Mouse (Mus musculus) heart, embryonic 15.5 days (tissue): Measurements from ENCODE around the gene Hras. TPM values are rescaled to one million over a fixed set of nuclear protein-coding genes. Genes with fewer than 3 reads are reported as not detected.

Experiments
- ATAC-seq: fragments of 200-750 bp; cut with Nextera tagmentation; replicated peaks from 2 replicates; pipeline ENCODE4 v1.8.0; 2017; ENCODE audit warnings: low read depth, moderate TSS enrichment; ENCODE audit not compliant: insufficient number of reproducible peaks, insufficient read depth, low FRiP score
- H3K27ac ChIP-seq: fragments of 300-500 bp; sonication (generic); 2 replicates; pipeline ENCODE4 v1.5.1; 2015; ENCODE audit warnings: mild to moderate bottlenecking, inconsistent platforms
- H3K27me3 ChIP-seq: fragments of 300-500 bp; sonication (generic); 2 replicates; pipeline ENCODE4 v1.6.1; 2015; ENCODE audit warnings: inconsistent platforms
- H3K36me3 ChIP-seq: fragments of 300-500 bp; sonication (generic); 2 replicates; pipeline ENCODE4 v1.6.1; 2015; ENCODE audit warnings: mild to moderate bottlenecking, inconsistent platforms
- H3K4me1 ChIP-seq: fragments of 300-500 bp; sonication (generic); replicated peaks from 2 replicates; pipeline ENCODE4 v1.6.1; 2015; ENCODE audit warnings: inconsistent platforms
- H3K4me2 ChIP-seq: fragments of 300-500 bp; sonication (generic); 2 replicates; pipeline ENCODE4 v1.6.1; 2015; ENCODE audit warnings: inconsistent platforms, mild to moderate bottlenecking, moderate library complexity
- H3K4me3 ChIP-seq: fragments of 300-500 bp; sonication (generic); 2 replicates; pipeline ENCODE4 v1.5.1; 2015; ENCODE audit warnings: mild to moderate bottlenecking, inconsistent platforms
- H3K9ac ChIP-seq: fragments of 300-500 bp; sonication (generic); 2 replicates; pipeline ENCODE4 v1.6.1; 2015; ENCODE audit warnings: mild to moderate bottlenecking, inconsistent platforms
- H3K9me3 ChIP-seq: fragments of 300-500 bp; sonication (generic); replicated peaks from 2 replicates; pipeline ENCODE4 v1.6.1; 2016; ENCODE audit warnings: inconsistent platforms
- WGBS: fragments of 180-500 bp; shearing (Covaris S2); methylation state at CpG from one replicate; pipeline ENCODE4 v1.1.7; 2015; ENCODE audit warnings: mixed read lengths; 5-methylcytosine and 5-hydroxymethylcytosine counted together
- microRNA counts: library from miRNA; unstranded; fragments of <30 nt; microRNA quantifications from one replicate; lab custom pipeline; 2016
- microRNA-seq: library from miRNA; unstranded; fragments of <30 nt; microRNA quantifications from one replicate; pipeline ENCODE4, GENCODE M21; 2016
- polyA plus RNA-seq: library from polyadenylated mRNA; unstranded; fragments of >200 nt; fragmentation: Nextera tagmentation; extraction: Ambion mirVana; gene quantifications from 2 replicates; pipeline ENCODE4 v1.2.1, GENCODE M21; 2015

Hras gene
- polyA plus RNA-seq, 1 experiment from 2014 or later = 74.4 TPM

DNA sequence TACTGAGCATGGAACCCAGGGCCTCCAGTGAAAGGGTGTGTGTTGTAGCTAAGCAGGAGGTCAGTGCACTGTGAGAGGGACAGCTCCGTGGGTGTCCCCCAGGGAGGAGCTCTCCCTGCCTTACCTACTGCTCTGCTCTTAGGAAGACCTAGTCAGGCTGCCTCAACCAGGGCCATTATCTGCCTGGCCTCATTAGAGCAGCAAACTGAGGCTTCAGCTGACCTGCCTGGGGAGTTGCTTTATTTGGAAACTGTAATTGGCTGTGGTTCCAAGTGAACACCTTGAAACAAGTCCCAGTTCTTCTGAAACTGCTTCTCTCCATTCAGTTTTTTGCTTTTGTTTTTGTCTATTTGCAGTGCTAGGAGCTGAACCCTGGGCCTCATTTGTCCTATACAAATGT is 48.4 kb downstream of the Hras start:
- no peak for ATAC-seq
- H3K27ac ChIP-seq = no peak overlapping the region
- 54% methylated on average over 1 of the region's 1 CpGs for WGBS
- no peaks in the 10 kb centered on the region for H3K27me3 ChIP-seq
- H3K9me3 ChIP-seq = no peaks in the 10 kb centered on the region
- H3K9ac ChIP-seq = no peak overlapping the region
- peaks cover 5% of the 10 kb centered on the region; the same call in 1 of the 2 replicates for H3K36me3 ChIP-seq
- no peak overlapping the region for H3K4me3 ChIP-seq
- H3K4me1 ChIP-seq = no peaks in the 10 kb centered on the region
- no peak overlapping the region for H3K4me2 ChIP-seq

DNA sequence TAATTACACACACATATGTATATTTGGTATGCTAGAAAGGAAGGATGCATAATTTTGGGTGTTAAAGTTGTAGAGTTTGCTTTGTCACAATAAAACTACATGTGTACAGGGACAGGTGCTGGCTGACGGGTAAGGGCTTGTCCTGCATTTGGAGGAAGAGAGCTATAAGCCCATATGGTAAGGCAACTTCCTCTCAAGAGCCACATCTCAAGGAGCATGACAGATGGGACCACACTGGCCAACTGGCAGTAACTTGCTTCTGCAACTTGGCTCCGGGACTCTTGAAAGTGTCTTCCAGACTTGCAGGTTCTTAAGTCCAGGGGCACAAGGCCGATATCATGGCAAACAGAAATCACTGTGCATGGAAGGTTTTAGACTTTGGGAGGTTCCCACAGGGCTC is 49.2 kb downstream of the Hras start:
- Histone ChIP-seq H3K4me3 (no peak overlapping the region), H3K9ac (no peak overlapping the region), H3K4me1 (no peaks in the 10 kb centered on the region), H3K4me2 (no peak overlapping the region), H3K36me3 (peaks cover 5% of the 10 kb centered on the region; the same call in 1 of the 2 replicates), H3K9me3 (no peaks in the 10 kb centered on the region), H3K27ac (no peak overlapping the region), H3K27me3 (no peaks in the 10 kb centered on the region)
- ATAC-seq = no peak
- WGBS = 88% methylated on average over 3 of the region's 3 CpGs

DNA sequence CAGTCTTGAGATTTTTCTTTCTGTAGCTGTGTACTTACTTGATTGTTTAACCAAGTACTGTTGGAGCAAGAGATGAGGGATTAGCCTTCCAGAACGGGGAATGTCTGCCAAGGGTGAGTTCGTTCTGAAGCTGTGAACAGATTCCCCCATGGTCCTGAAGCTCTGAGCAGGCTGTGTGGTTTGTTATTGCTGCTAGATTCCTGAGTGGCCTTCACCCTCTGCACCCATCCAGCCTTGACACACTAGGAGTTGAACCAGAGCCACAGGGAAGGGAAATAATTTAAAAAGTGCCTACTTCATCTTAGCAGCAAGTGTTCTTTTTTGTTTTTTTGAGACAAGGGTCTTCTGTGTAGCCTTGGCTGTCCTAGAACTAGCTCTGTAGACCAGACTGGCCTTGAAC is 49.9 kb downstream of the Hras start:
- Histone ChIP-seq H3K4me1 (no peaks in the 10 kb centered on the region), H3K9me3 (no peaks in the 10 kb centered on the region), H3K4me2 (no peak overlapping the region), H3K27me3 (no peaks in the 10 kb centered on the region), H3K36me3 (peaks cover 5% of the 10 kb centered on the region; the same call in 1 of the 2 replicates), H3K4me3 (no peak overlapping the region), H3K9ac (no peak overlapping the region), H3K27ac (no peak overlapping the region)
- WGBS = 71% methylated on average over 2 of the region's 2 CpGs
- no peak for ATAC-seq

DNA sequence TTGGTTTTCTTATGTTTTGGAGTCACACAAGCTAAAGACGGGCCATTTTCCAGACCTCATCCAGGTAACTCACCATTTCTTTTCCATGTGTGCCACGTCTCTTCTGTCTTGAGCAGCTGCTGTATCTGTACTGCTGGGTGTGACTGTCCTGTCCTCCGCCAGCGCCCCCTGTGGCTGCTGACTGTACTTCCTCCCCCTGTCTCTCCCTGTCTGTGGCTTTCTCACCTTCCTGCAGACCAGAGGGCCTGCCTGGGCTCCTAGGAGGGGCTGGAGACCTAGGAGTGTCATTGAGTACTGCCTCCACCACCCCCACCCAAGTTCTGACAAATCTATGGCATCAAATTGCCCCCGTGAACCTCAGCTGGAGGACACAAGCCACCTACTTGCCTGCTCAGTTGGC is 50.7 kb downstream of the Hras start:
- Histone ChIP-seq H3K4me3 (no peak overlapping the region), H3K9ac (no peak overlapping the region), H3K9me3 (no peaks in the 10 kb centered on the region), H3K27me3 (no peaks in the 10 kb centered on the region), H3K27ac (no peak overlapping the region), H3K4me1 (no peaks in the 10 kb centered on the region), H3K36me3 (peaks cover 9% of the 10 kb centered on the region; the same call in 1 of the 2 replicates), H3K4me2 (no peak overlapping the region)
- WGBS = 56% methylated on average over 5 of the region's 5 CpGs
- no peak for ATAC-seq

GRCm38 (mm10) chr7:141141326-141141725 is 52.5 kb downstream of the Hras start:
- no peak overlapping the region for H3K4me2 ChIP-seq
- H3K27ac ChIP-seq = no peak overlapping the region
- no peak overlapping the region for H3K4me3 ChIP-seq
- no peaks in the 10 kb centered on the region for H3K27me3 ChIP-seq
- ATAC-seq = no peak
- no peaks in the 10 kb centered on the region for H3K4me1 ChIP-seq
- H3K36me3 ChIP-seq = peaks cover 22% of the 10 kb centered on the region
- H3K9ac ChIP-seq = no peak overlapping the region
- WGBS = 81% methylated on average over 4 of the region's 4 CpGs
- no peaks in the 10 kb centered on the region for H3K9me3 ChIP-seq

MicroRNA genes within 50 kb of the gene (microRNA counts, 519-probe panel; counts per million panel counts)
- microRNA mmu-miR-210 (lab: Ali Mortazavi, UCI) = 3,554 counts per million, percentile 86 among the panel's probes with 10 or more counts

Small RNAs within 50 kb of the gene (microRNA-seq; reads per million reads assigned to microRNA genes)
- gene Mir210 = 858 reads per million, percentile 76 among the genes with 10 or more reads in this experiment

Other genes starting within 250 kb of the Hras start
- gene Ifitm5, start 243.7 kb downstream of the Hras start, polyA plus RNA-seq = 1.6 and 2.5 TPM in 2 replicates
- not detected in 2 replicates for gene Gm45717, start 238.1 kb downstream of the Hras start, polyA plus RNA-seq
- 459 and 624 TPM in 2 replicates for gene Ifitm2, start 238.0 kb downstream of the Hras start, polyA plus RNA-seq
- 11.7 and 49.8 TPM in 2 replicates for gene Ifitm1, start 226.8 kb downstream of the Hras start, polyA plus RNA-seq
- gene Ifitm3, start 183.2 kb downstream of the Hras start, polyA plus RNA-seq = 103 and 212 TPM in 2 replicates
- gene Ifitm6, start 176.1 kb downstream of the Hras start, polyA plus RNA-seq = 0.53 and 1.4 TPM in 2 replicates
- not detected in 2 replicates for gene Gm17387, start 164.9 kb downstream of the Hras start, polyA plus RNA-seq
- gene B4galnt4, start 132.9 kb downstream of the Hras start, polyA plus RNA-seq = 1.0 and 2.0 TPM in 2 replicates
- 0.97 and 5.9 TPM in 2 replicates for gene Pkp3, start 115.8 kb downstream of the Hras start, polyA plus RNA-seq
- 3.6 and 5.6 TPM in 2 replicates for gene Sigirr, start 93.4 kb downstream of the Hras start, polyA plus RNA-seq
- 0.16 and 0.82 TPM in 2 replicates for gene Ano9, start 76.2 kb downstream of the Hras start, polyA plus RNA-seq
- gene Ptdss2, start 71.6 kb downstream of the Hras start, polyA plus RNA-seq = 51.9 and 56.5 TPM in 2 replicates
- 86.6 and 111 TPM in 2 replicates for gene Rnh1, start 21.1 kb downstream of the Hras start, polyA plus RNA-seq
- gene Lrrc56, start 152 bp upstream of the Hras start, polyA plus RNA-seq = 2.7 and 4.0 TPM in 2 replicates
- gene Lmntd2, start 20.1 kb upstream of the Hras start, polyA plus RNA-seq = 0.23 and 0.58 TPM in 2 replicates
- gene Rassf7, start 21.9 kb upstream of the Hras start, polyA plus RNA-seq = 11.4 and 18.4 TPM in 2 replicates
- 36.7 and 44.9 TPM in 2 replicates for gene Phrf1, start 34.8 kb upstream of the Hras start, polyA plus RNA-seq
- 3.0 and 6.5 TPM in 2 replicates for gene Irf7, start 72.5 kb upstream of the Hras start, polyA plus RNA-seq
- 0.05 TPM in 1 of 2 replicates, not detected in the other for gene Cdhr5, start 82.8 kb upstream of the Hras start, polyA plus RNA-seq
- 1.5 and 1.6 TPM in 2 replicates for gene Sct, start 85.1 kb upstream of the Hras start, polyA plus RNA-seq
- 0.18 and 0.22 TPM in 2 replicates for gene Drd4, start 98.0 kb upstream of the Hras start, polyA plus RNA-seq
- 29.4 and 42.1 TPM in 2 replicates for gene Deaf1, start 133.7 kb upstream of the Hras start, polyA plus RNA-seq
- 29.3 and 35.6 TPM in 2 replicates for gene Tmem80, start 133.7 kb upstream of the Hras start, polyA plus RNA-seq
- gene Eps8l2, start 144.9 kb upstream of the Hras start, polyA plus RNA-seq = 1.1 and 4.7 TPM in 2 replicates
- gene Taldo1, start 198.2 kb upstream of the Hras start, polyA plus RNA-seq = 225 and 246 TPM in 2 replicates
- 25.5 and 31.6 TPM in 2 replicates for gene Gatd1, start 220.1 kb upstream of the Hras start, polyA plus RNA-seq
- 4.5 and 5.2 TPM in 2 replicates for gene Cend1, start 235.5 kb upstream of the Hras start, polyA plus RNA-seq
- 14.1 and 20.2 TPM in 2 replicates for gene Slc25a22, start 243.9 kb upstream of the Hras start, polyA plus RNA-seq